Mouse (Mus musculus): ENCODE measurements around the gene Pik3c2a. TPM values are rescaled to one million over a fixed set of nuclear protein-coding genes. Genes with fewer than 3 reads are reported as not detected.

Pik3c2a gene
- total and polyA plus RNA-seq, 3 experiments: 10.9 to 35.3 (median 14.3) TPM

DNA sequence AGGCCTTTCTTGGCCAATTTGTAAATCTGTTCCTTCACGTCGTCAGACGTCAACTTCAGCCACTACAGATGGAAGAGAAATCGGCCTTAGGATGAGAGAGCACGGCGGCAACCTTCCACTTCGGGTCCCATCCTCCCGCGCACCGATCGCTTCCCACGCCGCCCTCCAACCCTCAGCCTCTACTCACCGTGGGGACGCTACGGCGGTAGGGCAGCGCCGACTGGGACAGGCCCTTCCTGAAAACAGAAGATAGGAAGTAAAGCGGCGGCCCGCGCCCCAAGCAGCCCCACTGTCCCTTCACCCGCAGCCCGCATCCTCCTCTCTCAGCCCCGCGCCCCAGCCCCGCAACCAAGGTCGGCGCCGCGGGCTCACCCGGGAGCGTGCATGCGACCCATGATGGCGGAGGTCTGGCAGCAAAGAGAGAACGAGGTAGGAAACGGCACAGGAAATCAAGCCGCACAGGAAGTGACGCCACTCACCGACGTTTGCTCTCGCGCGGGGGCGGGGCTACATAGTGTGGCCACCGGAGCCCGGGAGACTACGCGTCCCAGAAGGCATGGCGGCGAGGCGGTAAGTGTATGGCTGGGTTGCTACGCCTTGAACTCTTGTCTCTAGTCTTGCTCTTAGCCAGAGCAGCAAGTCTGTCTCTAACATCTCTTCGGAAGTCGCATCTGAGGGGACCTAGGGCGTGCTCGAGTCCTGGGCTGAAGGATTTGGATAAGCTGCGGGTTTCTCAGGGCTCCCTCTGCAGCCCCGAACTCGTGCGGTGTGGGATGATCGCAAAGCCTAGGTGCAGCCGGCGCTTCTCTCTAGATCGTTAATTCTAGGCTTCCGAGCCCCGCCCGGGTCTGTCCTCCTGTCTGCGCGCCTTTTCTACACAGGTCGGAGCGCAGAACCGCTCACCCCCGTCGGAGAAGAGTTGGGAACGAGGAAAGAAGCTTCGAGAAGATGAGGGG, 109.3 kb downstream of the Pik3c2a start, which contains the start of gene Rps13 (continued):
- no peak for TF ChIP-seq USF1 (IDR thresholded peaks at IDR 0.05; ENCODE audit: low read depth, low read length)

GRCm38 (mm10) chr7:116331246-116331645, 112.0 kb downstream of the Pik3c2a start:
- Histone ChIP-seq H3K36me3 (replicated peaks in 1 of 2; ENCODE audit: control insufficient read depth in 1 of 2, insufficient read depth in 1 of 2, low read length in 1 of 2) (peaks cover 29 to 41% of the 10 kb centered on the region in 2 experiments), H3K27me3 (replicated peaks) (no peaks in the 10 kb centered on the region), H3K9ac (ENCODE audit: insufficient read depth, low read depth) (no peak overlapping the region), H3K9me3 (replicated peaks; ENCODE audit: low read length) (no peaks in the 10 kb centered on the region), H3K4me1 (ENCODE audit: control insufficient read depth in 1 of 2, insufficient read depth in 2 of 2) (peaks cover 0 to 32% of the 10 kb centered on the region in 2 experiments; a peak in 2 of 4 replicates), H3K79me2 (replicated peaks; ENCODE audit: control insufficient read depth, extremely low read depth, insufficient read depth, poor library complexity, severe bottlenecking) (peaks cover 27% of the 10 kb centered on the region), H3K27ac (ENCODE audit: insufficient read depth, low read depth) (no peak overlapping the region), H3K4me3 (replicated peaks in 1 of 3; ENCODE audit: low read depth in 2 of 3, low read length in 2 of 3, poor library complexity in 1 of 3) (peak overlapping the region in 1 of 3 experiments; percentile 92), H3K4me2 (ENCODE audit: insufficient read depth, low read depth, poor library complexity, severe bottlenecking) (no peak overlapping the region)
- TF ChIP-seq MYC (IDR thresholded peaks at IDR 0.05; ENCODE audit: low read depth, low read length): no peak
- TF ChIP-seq MEF2A (IDR thresholded peaks at IDR 0.05; ENCODE audit: borderline replicate concordance, low read depth, low read length): no peak
- no peak for TF ChIP-seq NELFE (IDR thresholded peaks at IDR 0.05; ENCODE audit: low read depth, low read length)
- no peak for TF ChIP-seq UBTF (IDR thresholded peaks at IDR 0.05; ENCODE audit: low read depth, low read length)
- no peak for TF ChIP-seq E2F4 (IDR thresholded peaks at IDR 0.05; ENCODE audit: insufficient replicate concordance, low read depth, low read length)
- TF ChIP-seq CTCF (conservative IDR thresholded peaks at IDR 0.05 in 1 of 2, IDR thresholded peaks at IDR 0.05 in 1 of 2; ENCODE audit: low read depth in 2 of 2, low read length in 2 of 2): no peak
- no peak for TF ChIP-seq ZC3H11A (IDR thresholded peaks at IDR 0.05; ENCODE audit: low read depth, low read length)
- no peak for TF ChIP-seq IRF4 (IDR thresholded peaks at IDR 0.05; ENCODE audit: low read depth, low read length)
- TF ChIP-seq HCFC1 (IDR thresholded peaks at IDR 0.05; ENCODE audit: low read depth, low read length): no peak
- no peak for TF ChIP-seq GABPA (IDR thresholded peaks at IDR 0.05; ENCODE audit: insufficient replicate concordance, low read depth, low read length)
- in situ Hi-C loops (cut with MboI; ENCODE audit: low pct_ligation_motif_present, low pct_unique_long_range_greater_than_20kb, low sequenced_read_pairs): loop anchor here (25.0 kb wide), 2 partner anchors 181 to 281 kb away; partner anchors contain the start of gene Nucb2
- dilution Hi-C loops (cut with MboI; ENCODE audit: extremely low pct_ligation_motif_present, extremely low pct_unique_long_range_greater_than_20kb, low sequenced_read_pairs): no loop called here
- no peak for DNase-seq (ENCODE audit: extremely low read depth)

GRCm38 (mm10) chr7:116329858-116330257, 113.4 kb downstream of the Pik3c2a start:
- peaks cover 0 to 32% of the 10 kb centered on the region in 2 experiments; a peak in 2 of 4 replicates for H3K4me1 ChIP-seq (ENCODE audit: control insufficient read depth in 1 of 2, insufficient read depth in 2 of 2)
- H3K27me3 ChIP-seq (replicated peaks): no peaks in the 10 kb centered on the region
- no peak overlapping the region for H3K9ac ChIP-seq (ENCODE audit: insufficient read depth, low read depth)
- dilution Hi-C loops (cut with MboI; ENCODE audit: extremely low pct_ligation_motif_present, extremely low pct_unique_long_range_greater_than_20kb, low sequenced_read_pairs) (no loop called here), in situ Hi-C loops (cut with MboI; ENCODE audit: low pct_ligation_motif_present, low pct_unique_long_range_greater_than_20kb, low sequenced_read_pairs) (loop anchor here (25.0 kb wide), 2 partner anchors 182 to 282 kb away; partner anchors contain the start of gene Nucb2)
- H3K4me3 ChIP-seq (replicated peaks in 1 of 3; ENCODE audit: low read depth in 2 of 3, low read length in 2 of 3, poor library complexity in 1 of 3): no peak overlapping the region
- H3K4me2 ChIP-seq (ENCODE audit: insufficient read depth, low read depth, poor library complexity, severe bottlenecking): no peak overlapping the region
- peaks cover 20% of the 10 kb centered on the region for H3K79me2 ChIP-seq (replicated peaks; ENCODE audit: control insufficient read depth, extremely low read depth, insufficient read depth, poor library complexity, severe bottlenecking)
- peaks cover 29 to 41% of the 10 kb centered on the region in 2 experiments for H3K36me3 ChIP-seq (replicated peaks in 1 of 2; ENCODE audit: control insufficient read depth in 1 of 2, insufficient read depth in 1 of 2, low read length in 1 of 2)
- TF ChIP-seq RCOR1 (conservative IDR thresholded peaks at IDR 0.05; ENCODE audit: low read depth, low read length) (0 out of 2 replicates have a peak, but pooled peaks have one; percentile 29), ZMIZ1 (IDR thresholded peaks at IDR 0.05; ENCODE audit: low read depth, low read length) (peak; percentile 70; the same call in 1 of the 2 replicates), NELFE (IDR thresholded peaks at IDR 0.05; ENCODE audit: low read depth, low read length) (no peak), USF2 (conservative IDR thresholded peaks at IDR 0.05; ENCODE audit: low read depth, low read length) (no peak), POLR2A (IDR thresholded peaks at IDR 0.05; ENCODE audit: low read depth, low read length) (peak; percentile 19; the same call in 1 of the 2 replicates), POLR2AphosphoS2 (IDR thresholded peaks at IDR 0.05; ENCODE audit: low read depth, low read length) (peak; percentile 84; the same call in 1 of the 2 replicates)
- H3K27ac ChIP-seq (ENCODE audit: insufficient read depth, low read depth): no peak overlapping the region
- no peaks in the 10 kb centered on the region for H3K9me3 ChIP-seq (replicated peaks; ENCODE audit: low read length)
- no peak for DNase-seq (ENCODE audit: extremely low read depth)

All from CH12.LX (cell line).